Mouse (Mus musculus): ENCODE data around the gene Syne1.

The Syne1 gene

DNA sequence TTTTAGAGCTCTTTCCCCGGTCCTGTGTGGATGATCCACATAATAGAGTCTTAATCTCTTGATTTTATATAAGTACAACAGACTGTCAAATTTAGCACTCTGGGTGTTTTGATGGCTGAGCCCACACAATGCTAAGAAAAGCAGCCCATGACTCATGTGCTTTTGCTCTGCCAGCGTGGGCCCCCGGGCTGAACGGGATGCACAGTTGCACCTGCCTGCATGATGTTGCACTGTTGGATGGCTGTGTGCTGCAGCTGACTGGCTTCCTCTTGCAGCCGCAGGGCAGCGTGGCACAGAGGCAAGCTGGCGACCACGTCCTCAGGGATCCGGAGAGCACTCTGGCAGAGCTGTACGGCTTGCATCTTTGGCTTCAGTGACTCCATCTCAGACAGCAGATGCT is 347.4 kb downstream of the Syne1 start:
- DNase-seq (ENCODE audit: low read depth) = peak; percentile 54

DNA sequence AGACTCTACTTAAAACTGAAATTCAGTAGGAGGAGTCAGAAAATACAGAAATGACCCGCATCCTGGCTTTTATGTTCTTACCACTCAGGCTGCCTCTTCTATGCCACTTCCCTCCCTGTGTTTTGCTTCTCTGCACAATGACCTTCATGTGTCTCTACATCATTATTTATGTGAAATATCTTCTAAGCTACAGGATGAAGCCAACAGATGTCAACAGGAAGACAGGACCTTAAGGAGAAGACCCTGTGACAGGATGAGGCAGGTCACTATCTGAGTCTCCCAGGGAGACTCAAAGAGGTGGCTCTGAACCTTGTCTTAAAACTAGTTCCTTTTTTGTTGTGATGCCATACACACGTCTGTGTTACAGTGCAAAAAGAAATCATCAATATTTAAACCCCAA is 353.9 kb downstream of the Syne1 start:
- DNase-seq (ENCODE audit: low read depth) = no peak

DNA sequence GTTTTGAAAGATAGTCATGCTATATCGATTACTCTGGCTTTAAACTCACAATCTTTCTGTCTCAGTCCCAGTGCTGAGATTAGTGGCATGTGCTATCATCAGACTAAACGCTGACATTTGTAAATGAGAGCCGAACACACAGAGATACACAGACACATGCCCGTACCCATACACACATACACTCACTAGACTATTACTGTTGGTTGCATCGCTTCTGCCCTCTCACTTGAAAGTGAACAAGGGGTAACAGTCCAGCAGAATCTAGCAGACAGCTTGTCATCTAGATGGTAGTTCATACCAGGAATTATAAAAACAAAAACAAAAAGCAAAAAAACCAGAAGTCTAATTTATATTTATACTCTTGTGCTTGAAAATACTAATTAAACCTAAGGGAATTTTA is 355.0 kb downstream of the Syne1 start:
- DNase-seq (ENCODE audit: low read depth) = no peak

DNA sequence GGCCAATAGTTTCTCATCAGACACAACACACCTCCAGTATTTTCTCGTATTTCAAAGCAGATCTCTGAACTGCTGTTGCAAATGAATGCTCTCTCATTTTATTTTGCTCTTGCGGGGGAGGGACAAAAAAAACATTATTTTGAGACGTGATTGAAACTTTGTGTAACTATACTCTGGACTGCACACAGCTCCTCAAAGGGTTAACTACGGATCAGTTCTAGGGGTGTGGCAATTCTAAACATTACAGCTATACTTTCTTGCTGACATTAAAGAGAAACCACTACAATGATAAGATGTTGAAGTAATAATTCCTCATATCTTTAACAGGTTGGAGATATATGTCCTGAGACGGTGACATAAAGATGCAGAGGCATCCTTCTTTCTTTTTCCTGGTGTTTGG is 356.0 kb downstream of the Syne1 start:
- no peak for DNase-seq (ENCODE audit: low read depth)

DNA sequence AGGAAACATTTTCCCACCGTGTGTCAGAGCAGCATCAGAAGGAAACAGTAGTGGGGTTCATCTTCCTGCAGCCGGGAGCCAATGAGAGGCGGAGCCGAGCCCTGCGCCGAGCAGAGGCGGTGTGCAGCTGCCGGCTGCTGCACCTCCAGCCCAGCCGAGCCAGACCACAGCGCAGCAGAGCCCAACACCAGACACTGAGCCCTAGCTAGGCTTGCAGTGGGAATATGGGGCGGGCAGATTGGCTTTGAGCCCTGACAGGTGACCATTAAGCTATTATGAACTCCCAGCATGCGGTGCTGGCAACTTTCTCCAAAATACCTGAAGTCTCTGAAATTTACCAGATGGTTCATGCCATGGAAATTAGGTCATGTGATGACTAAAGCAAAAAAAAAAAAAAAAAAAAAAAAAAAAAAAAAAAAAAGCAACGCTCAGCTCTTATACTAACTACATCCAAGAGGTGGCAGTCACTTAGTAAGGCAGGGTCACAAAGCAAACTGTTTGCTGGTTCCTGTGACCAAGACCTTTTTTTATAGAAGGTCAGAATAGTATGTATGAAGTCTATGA is 356.5 kb downstream of the Syne1 start:
- peak; percentile 78 for DNase-seq (ENCODE audit: low read depth)

DNA sequence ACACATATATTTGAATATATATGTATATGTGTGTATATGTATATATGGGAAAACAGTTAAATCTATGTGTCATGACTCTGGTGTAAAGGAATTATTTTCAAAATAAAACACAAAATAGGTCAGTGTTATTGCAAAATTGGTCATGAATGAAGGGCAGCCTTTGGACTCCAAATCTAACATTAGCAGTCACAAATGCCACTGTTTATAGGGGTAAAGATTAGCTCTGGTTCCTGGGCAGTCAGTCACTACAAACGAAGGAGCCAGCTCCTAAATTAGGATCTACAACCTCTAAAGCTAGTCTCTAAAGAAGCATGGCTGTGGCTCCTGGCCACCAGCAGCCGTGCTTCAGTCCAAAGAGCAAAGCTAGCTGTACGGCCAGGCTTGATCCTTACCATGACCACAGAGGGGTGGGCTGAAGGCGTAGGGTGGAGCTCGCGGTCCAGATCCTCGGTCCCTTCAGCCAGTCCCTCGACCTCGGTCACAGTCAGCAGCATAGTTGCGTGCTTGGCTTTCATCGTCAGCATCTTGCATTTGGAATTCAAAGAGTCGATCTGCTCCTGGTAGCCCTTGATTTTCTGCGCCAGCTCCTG is 357.1 kb downstream of the Syne1 start:
- DNase-seq (ENCODE audit: low read depth) = no peak

DNA sequence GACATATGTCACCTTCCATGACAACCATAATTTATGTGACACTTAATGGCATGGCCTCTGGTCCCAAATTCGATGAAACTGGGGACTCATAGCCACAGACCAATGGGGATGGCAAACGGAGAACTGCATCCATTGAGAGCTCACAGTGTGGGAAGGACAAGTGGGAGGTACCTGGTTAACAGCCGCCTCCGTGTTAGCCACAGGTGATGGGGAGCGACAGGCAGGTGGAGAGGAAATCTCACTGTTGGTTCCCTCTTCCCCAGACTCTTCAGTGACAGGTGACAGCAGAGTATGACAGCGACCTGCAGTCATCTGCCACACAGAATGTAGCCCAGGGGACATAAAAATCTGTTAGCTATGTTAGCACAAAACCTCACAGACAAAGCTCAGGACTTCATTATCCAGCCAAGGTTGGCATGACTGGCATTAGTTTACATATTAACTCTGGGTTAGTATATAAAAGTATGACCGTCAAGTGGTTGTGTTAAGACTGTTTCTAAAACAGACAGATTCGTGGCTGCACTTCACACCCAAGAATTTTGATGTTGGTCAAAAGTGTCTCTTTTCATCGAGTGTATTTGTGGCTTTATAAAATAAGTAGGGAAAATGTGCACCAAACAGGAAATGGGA is 358.3 kb downstream of the Syne1 start:
- DNase-seq (ENCODE audit: low read depth) = no peak

DNA sequence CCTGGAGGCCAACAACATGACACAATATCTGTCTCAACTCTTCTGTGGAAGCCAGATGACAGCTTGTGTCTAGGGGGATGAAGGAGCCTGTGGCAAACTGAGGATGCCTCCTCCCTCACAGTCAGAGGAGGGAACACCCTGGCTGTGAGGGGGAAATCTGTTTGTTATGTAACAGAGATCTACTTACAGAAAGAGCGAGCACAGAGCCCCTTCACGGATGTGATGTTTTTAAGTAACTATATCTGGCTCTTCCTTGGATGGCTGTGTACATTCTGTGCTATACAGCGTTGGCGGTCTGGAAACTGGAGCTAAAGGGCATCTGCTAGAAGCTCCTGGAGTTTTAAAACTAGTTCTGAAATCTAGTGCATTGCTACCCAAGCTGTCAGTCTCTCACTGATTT is 360.5 kb downstream of the Syne1 start:
- no peak for DNase-seq (ENCODE audit: low read depth)

DNA sequence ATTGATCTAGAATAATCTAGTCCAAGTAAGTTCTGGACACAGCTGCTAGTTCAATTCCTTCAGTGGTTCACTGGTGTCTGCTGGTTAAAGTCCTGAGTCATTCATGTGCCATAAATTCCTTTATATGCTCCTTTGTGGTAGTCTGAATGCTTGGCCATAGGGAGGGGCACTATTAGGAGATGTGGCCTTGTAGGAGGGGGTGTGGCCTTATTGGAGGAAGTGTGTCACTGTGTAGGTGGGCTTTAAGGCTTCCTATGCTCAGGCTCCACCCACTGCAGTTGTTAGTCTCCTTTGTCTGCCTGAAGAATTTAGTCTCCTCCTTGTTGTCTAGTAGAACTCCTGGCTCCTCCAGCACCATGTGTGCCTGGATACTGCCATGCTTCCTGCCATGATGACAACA is 362.4 kb downstream of the Syne1 start:
- DNase-seq (ENCODE audit: low read depth) = no peak

DNA sequence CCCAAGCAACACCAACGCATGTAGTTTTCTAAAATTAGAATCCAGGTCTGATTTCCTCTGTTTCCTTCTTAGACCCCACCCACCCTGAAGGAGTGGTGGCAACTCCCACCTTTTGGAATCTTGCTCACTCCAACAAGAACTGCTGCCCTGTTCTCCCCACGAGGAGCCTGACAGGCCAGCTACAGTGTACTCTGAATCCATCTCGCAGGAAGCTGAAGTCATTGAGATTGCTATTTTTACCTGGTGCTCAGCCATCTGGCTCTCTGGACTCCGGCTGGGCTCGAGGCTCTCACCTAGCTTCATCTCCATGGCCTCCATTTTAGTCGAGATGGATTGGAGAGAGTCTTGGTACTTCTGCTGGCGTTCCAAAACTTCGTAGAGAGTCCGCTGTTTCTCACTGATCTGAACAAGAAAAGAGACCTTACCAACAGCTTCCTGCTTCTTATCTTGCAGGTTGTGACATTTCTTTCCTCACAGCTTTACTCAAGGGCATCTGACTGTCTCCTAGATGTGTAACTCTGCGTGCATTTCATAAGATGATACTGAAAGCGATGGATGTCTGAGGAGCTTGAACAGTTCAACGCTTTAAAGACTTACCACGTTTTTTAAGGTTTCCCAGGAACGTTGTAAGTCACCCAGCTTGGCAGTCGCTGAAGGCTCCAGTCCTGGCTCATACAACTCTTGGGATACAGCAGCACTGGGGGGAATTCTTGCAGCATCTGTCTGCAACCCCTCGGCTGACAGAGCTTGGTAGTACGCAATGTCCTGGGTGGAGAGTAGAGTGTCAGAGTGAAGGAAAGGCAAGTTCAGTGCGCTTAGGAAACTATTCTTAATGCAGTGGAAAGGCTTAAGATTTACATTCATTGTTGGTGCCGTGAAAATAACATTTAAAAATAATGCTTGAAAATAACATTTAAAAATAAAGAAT is 365.9 kb downstream of the Syne1 start:
- no peak for DNase-seq (ENCODE audit: low read depth)

DNA sequence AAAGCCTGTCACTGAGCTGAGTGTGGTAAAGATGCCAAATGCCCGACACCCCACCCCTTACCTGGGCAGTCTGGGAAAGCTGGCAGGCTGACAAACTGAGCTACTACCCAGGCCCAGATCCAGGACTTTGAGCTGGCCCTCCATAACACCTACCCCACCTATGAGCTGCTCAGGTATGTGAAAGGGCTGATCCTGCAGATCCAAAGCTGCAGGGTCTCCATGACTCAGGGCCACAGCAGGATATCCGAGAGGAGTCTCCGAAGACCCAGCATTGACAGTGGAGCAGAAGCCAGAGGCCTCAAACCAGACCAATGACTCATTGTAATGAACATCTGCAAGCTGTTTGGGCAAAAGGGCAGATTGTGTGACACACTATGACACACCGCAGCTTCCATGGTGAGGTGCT is 369.5 kb downstream of the Syne1 start:
- DNase-seq (ENCODE audit: low read depth) = peak; percentile 61

DNA sequence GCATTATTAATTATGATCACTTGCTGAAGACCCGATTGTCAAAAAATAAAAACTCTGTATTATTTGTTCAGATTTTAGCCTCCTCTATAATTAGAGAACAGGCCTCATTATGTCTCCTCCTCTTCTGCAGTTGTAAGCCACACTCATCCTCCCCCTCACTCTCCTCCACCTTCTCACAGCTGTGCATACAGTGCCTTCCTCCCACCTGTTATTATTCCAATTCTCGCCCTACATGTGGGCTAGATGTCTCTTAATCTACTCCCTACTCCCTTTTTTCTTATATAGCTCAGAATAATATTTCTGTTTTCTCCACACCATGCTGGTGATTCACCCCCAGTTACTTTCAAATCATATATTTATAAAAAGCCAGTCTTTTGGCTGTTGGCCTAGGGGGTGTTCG is 371.4 kb downstream of the Syne1 start:
- no peak for DNase-seq (ENCODE audit: low read depth)

DNA sequence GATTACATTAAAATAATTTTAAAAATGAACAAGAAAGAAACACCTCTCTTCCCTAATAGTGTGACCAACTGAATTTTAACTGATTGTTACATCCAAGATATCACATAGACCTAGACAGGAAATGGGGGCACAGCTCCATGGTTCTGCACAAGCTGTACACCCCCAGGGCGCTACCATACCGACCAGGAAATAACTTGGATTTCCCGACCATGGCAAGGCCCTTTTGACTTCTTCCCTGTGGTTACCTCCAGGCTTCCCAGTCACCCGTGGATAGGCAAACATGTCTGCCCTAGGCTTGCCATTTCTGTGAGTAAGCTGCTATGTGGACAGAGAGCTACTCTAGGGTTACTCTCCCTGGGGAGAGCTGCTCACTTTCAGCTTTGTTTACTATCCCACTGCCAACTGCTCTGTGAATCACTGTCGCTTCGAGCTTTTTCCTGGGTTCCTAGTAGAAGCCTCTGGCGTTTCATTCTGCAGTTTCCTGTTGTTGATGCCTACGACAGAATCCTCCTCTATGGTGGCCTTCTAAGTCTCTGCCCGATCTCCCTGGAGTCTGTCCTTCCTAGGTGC is 373.8 kb downstream of the Syne1 start:
- peak; percentile 89 for DNase-seq (ENCODE audit: low read depth)

DNA sequence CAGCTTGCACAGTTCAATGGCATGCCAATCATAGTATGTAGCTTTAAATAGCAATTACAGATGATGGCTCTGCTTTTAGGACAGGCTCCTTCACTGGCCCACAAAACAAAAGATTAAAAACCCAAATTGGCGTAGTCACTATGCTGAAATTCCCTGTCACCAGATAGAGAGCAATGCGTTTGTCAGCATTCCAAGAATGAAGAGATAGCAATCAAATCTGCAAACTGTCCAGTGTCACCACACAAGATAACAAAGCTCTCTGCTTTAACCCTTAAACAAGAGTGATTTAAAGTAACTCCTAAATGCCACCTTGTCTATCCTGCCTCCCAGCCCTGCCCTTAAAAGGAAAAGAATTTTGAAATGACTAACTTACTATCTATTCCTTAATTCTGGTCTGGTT is 374.9 kb downstream of the Syne1 start:
- no peak for DNase-seq (ENCODE audit: low read depth)

DNA sequence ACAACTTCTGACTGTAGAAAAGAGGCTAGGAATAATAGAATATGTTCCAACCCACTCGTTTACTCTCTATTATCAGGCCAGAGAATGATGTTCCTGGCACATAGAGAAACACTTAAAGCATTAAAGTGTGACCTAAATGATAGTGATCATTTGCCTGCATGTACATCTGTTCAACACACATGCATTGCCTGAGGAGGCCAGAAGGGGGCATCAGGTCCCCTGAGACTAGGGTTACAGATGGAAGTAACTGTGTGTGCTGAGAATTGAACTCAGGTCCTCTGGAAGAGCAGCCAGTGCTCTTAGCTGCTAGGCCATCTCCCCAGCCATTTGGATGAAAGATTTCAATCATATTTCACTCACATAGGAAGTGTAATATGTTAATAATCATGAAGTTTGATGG is 380.9 kb downstream of the Syne1 start:
- DNase-seq (ENCODE audit: low read depth) = peak; percentile 22

DNA sequence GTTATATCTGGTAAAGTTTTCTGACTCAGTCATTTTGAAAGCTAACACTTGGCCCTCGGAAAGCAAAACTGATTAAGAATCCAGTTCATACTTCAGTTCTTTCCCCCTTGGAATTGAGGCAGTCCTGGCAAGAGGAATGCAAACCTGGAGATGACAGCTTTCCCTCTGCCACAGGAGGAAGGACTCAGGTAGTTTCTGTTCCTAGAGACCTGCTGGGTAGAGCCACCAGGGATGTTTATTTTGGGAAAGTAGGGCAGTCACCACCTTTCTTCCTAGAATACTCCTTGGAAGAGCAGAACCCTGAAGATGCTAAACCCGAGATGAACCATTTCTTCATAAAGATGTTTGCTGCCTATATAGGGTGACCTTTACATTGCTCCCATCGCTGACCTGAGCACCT is 383.8 kb downstream of the Syne1 start:
- no peak for DNase-seq (ENCODE audit: low read depth)

DNA sequence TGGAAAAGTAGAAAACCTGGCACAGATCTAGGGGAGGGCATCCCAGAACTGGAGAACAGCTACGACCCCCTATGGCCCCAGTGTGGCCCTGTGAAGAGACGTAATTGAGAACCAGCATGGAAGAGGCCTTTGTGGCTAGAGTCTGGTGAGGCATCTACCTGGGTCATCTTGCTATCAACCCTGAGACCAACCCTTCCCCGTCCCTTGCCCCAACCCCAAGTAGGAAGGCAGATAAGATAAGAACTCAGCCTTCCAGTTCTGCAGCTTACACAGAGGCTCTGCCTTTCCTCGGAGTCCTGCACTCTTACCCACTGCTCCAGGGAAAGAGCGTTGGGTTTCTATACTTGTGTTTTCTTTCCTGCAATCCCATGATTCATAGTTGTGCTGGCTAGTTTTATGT is 385.8 kb downstream of the Syne1 start:
- DNase-seq (ENCODE audit: low read depth) = no peak

DNA sequence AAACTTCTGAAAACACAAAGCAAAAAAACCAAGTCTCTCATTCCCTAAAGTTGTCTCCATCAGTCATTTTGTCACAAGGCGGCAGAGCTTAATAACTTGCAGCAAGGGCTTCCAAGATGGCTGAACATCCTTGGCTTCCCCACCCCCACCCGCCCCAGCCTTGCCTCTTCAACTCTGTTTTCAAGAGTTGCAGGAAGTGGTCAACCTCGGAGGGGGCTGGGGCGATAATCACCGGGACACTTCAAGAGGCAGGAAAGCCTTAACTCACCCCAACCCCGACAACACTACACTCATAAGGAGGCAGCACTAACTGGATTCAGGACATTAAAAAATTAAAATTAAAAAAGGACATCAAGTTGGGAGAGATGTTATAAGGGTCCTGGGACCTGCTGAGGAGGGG is 387.5 kb downstream of the Syne1 start:
- DNase-seq (ENCODE audit: low read depth) = no peak

DNA sequence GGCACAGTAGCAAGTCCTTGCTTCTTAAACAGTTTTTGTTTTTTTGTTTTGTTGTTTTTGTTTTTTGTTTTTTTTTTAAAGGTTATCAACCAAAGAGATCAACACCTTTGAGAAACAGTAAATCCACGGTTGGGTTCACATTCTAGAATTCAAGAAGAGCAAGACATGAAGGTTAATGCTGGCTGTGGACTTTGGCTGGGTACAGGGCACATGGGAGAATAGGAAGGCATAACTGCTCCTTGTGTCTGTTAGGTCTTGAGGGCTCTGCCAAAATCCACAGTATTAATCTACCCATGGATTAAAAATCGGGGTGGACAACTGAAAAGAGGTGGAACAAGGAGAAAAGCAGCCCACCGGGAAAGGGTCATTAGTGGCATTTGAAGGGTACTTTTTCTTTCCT is 388.0 kb downstream of the Syne1 start:
- DNase-seq (ENCODE audit: low read depth) = no peak

DNA sequence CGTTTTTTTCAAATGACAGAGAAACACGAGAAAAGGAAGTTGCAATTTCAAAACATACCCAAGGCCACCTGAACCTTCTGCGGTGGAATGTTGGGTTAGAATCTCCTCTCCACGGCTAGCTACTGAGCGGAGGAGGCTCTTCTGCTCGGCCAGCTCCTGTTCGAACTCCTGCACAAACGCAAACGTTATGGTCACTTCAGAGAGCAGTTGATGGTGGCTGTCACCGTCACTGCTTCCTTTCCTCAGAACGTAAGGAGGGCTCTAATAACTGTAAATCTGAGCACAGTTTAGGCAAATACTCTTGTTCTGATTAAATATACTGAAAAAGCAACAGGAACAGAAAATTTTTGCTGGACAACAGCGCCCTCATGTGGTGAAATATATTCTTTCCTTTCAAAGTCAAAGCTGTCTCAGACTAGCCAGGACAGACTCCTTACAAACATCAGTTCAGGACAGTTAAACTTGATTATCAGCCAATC is 389.8 kb downstream of the Syne1 start:
- DNase-seq (ENCODE audit: low read depth) = peak; percentile 90

DNA sequence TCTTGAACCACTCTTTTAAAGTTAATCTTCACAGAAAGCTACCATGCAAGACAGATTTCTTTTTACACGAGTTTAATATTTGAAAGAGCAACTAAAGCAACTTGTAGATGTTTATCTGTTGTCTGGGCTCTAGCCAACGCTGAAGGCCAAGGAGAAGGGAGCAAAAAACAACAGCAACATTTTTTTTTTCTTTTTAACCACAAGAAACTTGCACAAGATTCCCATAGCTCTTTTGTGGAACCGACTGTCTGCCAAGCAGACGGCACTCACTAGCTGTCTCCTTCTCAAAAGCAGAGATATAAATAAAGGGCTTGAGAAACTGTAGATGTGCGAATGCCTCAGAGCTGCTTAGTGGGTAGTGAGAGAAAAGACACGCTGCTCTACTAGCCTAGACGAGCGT is 391.6 kb downstream of the Syne1 start:
- peak; percentile 76 for DNase-seq (ENCODE audit: low read depth)

DNA sequence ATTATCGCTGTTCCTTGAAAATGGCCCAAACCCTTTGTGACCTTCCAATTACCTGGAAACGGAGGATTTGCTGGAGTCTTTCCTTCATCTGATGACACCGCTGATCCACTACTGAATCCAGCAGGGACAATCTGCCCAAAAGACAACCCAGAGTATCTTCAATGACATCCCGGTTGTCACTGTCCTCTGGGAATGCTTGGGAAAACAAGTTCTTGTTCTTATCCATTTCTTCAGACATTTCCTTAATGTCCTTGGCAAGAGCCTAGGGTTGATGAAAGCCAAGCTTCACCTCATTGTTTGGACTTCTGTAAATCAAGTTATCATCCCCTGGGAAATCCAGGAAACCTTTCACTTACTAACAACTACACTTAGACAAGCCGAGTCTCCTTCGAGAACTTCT is 398.2 kb downstream of the Syne1 start:
- no peak for DNase-seq (ENCODE audit: low read depth)
